Mouse (Mus musculus) stomach, embryonic 14.5 days (tissue): ENCODE measurements at regions not wholly inside any gene's neighbourhood (a gene's known extent, or its start where the extent isn't known, plus 50 kb on each side); places are given as distances from the start of the nearest gene placed in this dataset.

ENCODE experiments used
- ATAC-seq: fragments of 200-750 bp; cut with Nextera tagmentation; 2 replicates; pipeline ENCODE4 v1.8.0; 2017; ENCODE audit warnings: low read depth, moderate TSS enrichment; ENCODE audit not compliant: insufficient number of reproducible peaks, insufficient read depth, low FRiP score
- H3K27ac ChIP-seq: fragments of 300-500 bp; sonication (generic); 2 replicates; pipeline ENCODE4 v1.5.1; 2014; ENCODE audit warnings: mild to moderate bottlenecking, low read length, moderate library complexity, mixed read lengths
- H3K27me3 ChIP-seq: fragments of 300-500 bp; sonication (generic); 2 replicates; pipeline ENCODE4 v1.6.1; 2014; ENCODE audit warnings: low read length, control low read depth, mixed read lengths; ENCODE audit not compliant: control insufficient read depth, insufficient read depth
- H3K36me3 ChIP-seq: fragments of 300-500 bp; sonication (generic); 2 replicates; pipeline ENCODE4 v1.6.1; 2014; ENCODE audit warnings: mild to moderate bottlenecking, control low read depth, low read length, moderate library complexity, mixed read lengths; ENCODE audit not compliant: control insufficient read depth, insufficient read depth
- H3K4me1 ChIP-seq: fragments of 300-500 bp; sonication (generic); 2 replicates; pipeline ENCODE4 v1.6.1; 2014; ENCODE audit warnings: low read length, control low read depth, mixed read lengths; ENCODE audit not compliant: control insufficient read depth, insufficient read depth
- H3K4me2 ChIP-seq: fragments of 300-500 bp; sonication (generic); replicated peaks from 2 replicates; pipeline ENCODE4 v1.6.1; 2014; ENCODE audit warnings: low read depth, low read length, control low read depth
- H3K4me3 ChIP-seq: fragments of 300-500 bp; sonication (generic); 2 replicates; pipeline ENCODE4 v1.5.1; 2014; ENCODE audit warnings: low read depth, low read length, control low read depth
- H3K9ac ChIP-seq: fragments of 300-500 bp; sonication (generic); replicated peaks from 2 replicates; pipeline ENCODE4 v1.6.1; 2014; ENCODE audit warnings: low read depth, mild to moderate bottlenecking, control low read depth, low read length, moderate library complexity, mixed read lengths
- H3K9me3 ChIP-seq: fragments of 300-500 bp; sonication (generic); 2 replicates; pipeline ENCODE4 v1.6.1; 2016; ENCODE audit warnings: low read depth, low read length, control low read depth; ENCODE audit not compliant: control insufficient read depth
- WGBS: fragments of 180-500 bp; shearing (Covaris S2); extraction: QIAGEN DNeasy Blood & Tissue Kit; methylation state at CpG from one replicate; pipeline ENCODE4 v1.1.7; 2014; 5-methylcytosine and 5-hydroxymethylcytosine counted together

DNA sequence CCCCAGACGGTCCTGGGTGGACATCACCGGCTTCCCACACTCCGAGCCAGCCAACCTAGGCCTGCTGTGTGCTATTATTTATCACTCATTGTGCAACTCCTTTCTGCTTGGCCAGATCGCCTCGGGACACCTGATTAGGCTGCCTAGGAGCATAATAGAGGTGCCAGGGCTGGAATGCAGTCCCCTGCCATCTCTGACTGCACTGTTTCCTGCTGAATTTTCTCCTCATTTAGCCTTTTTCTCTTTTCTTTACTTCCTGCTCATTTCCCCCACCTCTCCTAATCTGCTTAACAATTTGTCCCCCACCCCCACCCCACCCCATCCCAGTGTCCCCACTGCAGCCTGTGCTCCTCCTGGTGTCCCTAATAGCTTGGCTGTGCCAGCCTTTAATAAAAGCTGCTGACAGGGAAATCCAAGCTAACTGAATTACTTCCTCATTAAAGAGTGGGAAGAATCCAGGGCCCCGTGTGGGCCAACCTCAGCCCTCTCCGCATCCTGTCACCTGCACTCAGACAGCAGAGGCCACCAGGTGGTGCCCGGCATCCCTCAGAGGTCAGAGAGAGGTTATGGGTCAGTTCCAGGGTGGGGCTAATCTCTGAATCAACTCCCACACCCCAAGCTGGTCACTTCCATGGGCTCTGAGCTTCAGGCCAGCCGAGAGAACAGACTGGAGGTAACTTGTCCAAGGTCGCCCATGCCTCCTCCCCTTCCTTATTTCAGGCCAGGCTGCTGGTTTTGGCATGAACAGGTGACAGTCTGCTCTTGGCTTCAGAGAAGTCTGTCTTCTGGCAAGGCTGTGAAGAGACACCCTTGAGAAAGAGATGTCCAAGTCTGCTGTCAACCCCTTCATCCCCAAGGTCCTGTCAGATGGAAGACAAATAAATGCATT, 269.3 kb upstream of the Sdk2 start:
- Histone ChIP-seq H3K27ac (peak overlapping the region; percentile 15; the same call in 1 of the 2 replicates), H3K4me3 (no peak overlapping the region), H3K27me3 (no peaks in the 10 kb centered on the region), H3K36me3 (no peaks in the 10 kb centered on the region), H3K9ac (no peak overlapping the region), H3K9me3 (no peaks in the 10 kb centered on the region), H3K4me1 (no peaks in the 10 kb centered on the region), H3K4me2 (no peak overlapping the region)
- ATAC-seq, result no peak
- WGBS, result 52% methylated on average over 10 of the region's 10 CpGs

DNA sequence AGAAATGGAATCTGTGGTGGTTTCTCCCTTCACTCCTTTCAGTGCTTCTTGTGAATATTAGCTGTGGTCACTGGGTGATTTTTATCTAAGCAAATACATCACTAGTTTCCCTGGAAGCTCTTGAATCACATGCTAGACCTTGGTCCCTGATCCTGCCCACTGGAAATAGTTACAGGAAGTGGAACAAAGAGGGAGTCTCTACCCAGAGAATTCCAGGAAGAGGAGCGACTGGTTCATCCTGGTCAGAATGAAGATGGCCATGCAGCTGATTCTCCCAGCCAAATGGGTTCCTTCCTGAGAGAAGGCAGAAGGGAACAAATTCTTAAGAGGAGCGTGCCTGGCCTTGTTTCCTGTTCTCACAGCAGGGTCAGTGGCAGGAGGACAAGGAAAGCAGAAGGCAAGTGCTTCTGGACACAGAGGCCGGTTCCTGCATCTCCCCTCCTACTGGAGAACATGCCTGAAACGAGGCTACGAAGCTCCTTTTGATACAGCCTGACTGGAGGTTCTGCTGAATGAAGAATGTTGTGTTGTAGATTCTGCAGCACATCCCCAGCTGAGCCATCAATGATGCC, 264.8 kb upstream of the Sdk2 start:
- Histone ChIP-seq H3K4me3 (no peak overlapping the region), H3K9me3 (no peaks in the 10 kb centered on the region), H3K27me3 (no peaks in the 10 kb centered on the region), H3K36me3 (no peaks in the 10 kb centered on the region), H3K27ac (no peak overlapping the region), H3K9ac (no peak overlapping the region), H3K4me2 (no peak overlapping the region), H3K4me1 (0 out of 2 replicates have a peak, but pooled peaks cover 3% of the 10 kb centered on the region)
- no peak for ATAC-seq
- 65% methylated on average over 5 of the region's 5 CpGs for WGBS

DNA sequence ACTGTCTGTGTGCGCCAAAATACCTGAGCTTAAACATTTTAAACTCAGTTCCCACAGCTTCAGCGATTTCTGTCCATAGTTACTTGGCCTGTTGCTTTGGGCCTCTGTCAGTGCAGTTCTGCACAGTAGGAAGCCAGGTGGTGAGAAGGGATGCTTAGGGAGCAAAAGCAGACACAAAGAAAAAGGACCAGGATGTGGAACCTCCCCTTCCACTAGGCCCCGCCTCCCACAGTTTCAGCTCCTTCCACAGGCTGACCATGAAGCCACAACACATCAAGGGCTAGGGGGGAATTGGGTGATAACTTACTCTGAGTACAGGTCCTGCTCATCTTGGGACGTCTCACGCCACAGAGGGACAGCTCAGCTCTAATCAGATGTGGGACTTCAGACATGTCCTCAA, 263.5 kb upstream of the Sdk2 start:
- ATAC-seq, result no peak
- 90% methylated on average over 5 of the region's 5 CpGs for WGBS
- 0 out of 2 replicates have a peak, but pooled peaks cover 3% of the 10 kb centered on the region for H3K4me1 ChIP-seq
- no peaks in the 10 kb centered on the region for H3K9me3 ChIP-seq
- no peak overlapping the region for H3K9ac ChIP-seq
- H3K27me3 ChIP-seq, result no peaks in the 10 kb centered on the region
- no peak overlapping the region for H3K4me3 ChIP-seq
- no peak overlapping the region for H3K4me2 ChIP-seq
- no peaks in the 10 kb centered on the region for H3K36me3 ChIP-seq
- no peak overlapping the region for H3K27ac ChIP-seq

DNA sequence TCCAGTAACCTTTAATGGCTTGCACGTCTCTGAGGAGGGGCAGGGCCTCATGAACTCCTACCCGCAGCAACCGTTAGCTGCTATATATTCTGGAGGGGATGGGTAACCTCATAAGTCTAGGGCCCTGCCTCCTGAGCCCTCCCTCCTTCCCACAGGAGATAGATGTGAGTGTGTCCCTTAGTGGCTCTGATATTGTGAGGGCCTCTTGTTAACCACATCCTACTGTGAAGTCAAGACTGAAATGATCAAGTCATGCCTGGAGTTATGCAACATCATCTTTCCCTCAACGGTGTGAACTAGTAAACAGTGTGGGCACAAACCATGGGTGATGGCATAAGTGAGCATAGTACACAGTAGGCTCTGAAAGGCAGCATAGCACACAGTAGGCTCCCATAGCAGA, 255.8 kb upstream of the Sdk2 start:
- H3K4me3 ChIP-seq, result no peak overlapping the region
- H3K4me1 ChIP-seq, result 0 out of 2 replicates have a peak, but pooled peaks cover 3% of the 10 kb centered on the region
- no peak overlapping the region for H3K27ac ChIP-seq
- H3K9ac ChIP-seq, result no peak overlapping the region
- no peaks in the 10 kb centered on the region for H3K27me3 ChIP-seq
- WGBS, result 77% methylated on average over 4 of the region's 4 CpGs
- no peaks in the 10 kb centered on the region for H3K36me3 ChIP-seq
- no peak for ATAC-seq
- no peak overlapping the region for H3K4me2 ChIP-seq
- no peaks in the 10 kb centered on the region for H3K9me3 ChIP-seq

DNA sequence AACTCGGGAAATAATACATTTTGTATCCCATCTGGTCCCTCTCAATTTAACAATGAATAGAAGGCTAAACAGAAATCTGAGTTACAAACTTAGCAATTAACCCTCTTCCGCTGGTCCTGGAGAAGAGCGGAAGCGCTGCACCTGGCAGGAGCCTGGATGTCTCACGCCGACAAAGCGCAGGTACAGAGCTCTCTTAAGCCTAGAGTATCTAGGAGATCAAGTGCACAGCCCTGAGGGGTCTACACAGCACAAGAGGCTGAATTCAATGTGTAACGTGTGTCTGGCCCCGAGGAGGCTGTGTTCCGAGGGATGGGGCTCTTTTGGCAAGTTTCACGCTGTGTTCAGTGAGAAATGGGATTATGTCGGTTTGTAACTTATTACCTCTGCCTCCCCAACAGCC, 255.1 kb upstream of the Sdk2 start:
- 0 out of 2 replicates have a peak, but pooled peaks cover 1% of the 10 kb centered on the region for H3K4me1 ChIP-seq
- ATAC-seq, result no peak
- H3K4me3 ChIP-seq, result no peak overlapping the region
- H3K27ac ChIP-seq, result no peak overlapping the region
- H3K4me2 ChIP-seq, result no peak overlapping the region
- H3K9ac ChIP-seq, result no peak overlapping the region
- WGBS, result 57% methylated on average over 12 of the region's 12 CpGs
- no peaks in the 10 kb centered on the region for H3K36me3 ChIP-seq
- H3K9me3 ChIP-seq, result no peaks in the 10 kb centered on the region
- H3K27me3 ChIP-seq, result no peaks in the 10 kb centered on the region

DNA sequence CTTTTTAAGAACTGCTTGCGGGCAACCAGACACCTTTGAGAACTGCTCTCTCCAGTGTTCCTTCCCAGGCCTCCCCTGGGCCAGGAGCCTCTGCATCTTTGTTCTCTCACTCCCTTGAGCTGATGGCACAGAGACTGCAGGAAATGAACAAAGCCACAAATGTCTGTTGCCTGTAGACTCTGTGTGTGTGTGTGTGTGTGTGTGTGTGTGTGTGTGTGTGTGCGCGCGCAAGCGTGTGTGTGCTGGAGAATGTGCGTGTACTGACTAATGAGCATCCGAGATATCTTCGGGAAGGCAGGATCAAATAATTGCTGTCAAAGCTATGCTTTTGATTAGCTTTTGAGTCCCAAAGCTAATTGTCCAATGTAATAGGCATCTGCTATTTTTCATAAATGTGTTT, 254.7 kb upstream of the Sdk2 start:
- Histone ChIP-seq H3K4me3 (no peak overlapping the region), H3K27me3 (no peaks in the 10 kb centered on the region), H3K4me1 (no peaks in the 10 kb centered on the region), H3K4me2 (no peak overlapping the region), H3K36me3 (no peaks in the 10 kb centered on the region), H3K9me3 (no peaks in the 10 kb centered on the region), H3K9ac (no peak overlapping the region), H3K27ac (no peak overlapping the region)
- WGBS, result 88% methylated on average over 8 of the region's 8 CpGs
- no peak for ATAC-seq

DNA sequence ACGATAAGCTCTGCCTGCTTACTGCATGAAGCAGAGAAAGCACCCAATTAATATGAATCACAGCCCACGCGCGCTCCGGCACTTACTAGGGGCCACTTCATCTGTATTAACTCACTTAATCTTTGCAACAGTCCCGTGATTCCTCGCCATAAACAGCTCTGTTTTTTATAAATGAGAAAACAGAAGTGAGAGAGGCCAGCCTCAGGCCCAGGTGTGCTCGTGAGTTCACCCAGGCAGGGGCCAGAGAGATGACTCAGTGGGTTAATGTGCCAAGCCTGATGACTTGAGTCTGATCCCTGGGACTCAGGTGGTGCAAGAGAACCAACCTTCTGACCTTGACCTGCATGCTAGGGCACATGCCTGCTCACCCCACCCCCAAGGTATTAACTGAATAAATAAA, 248.4 kb upstream of the Sdk2 start:
- no peaks in the 10 kb centered on the region for H3K4me1 ChIP-seq
- H3K27me3 ChIP-seq, result no peaks in the 10 kb centered on the region
- no peak for ATAC-seq
- no peak overlapping the region for H3K9ac ChIP-seq
- H3K9me3 ChIP-seq, result no peaks in the 10 kb centered on the region
- no peak overlapping the region for H3K4me2 ChIP-seq
- H3K27ac ChIP-seq, result no peak overlapping the region
- no peak overlapping the region for H3K4me3 ChIP-seq
- 75% methylated on average over 8 of the region's 8 CpGs for WGBS
- no peaks in the 10 kb centered on the region for H3K36me3 ChIP-seq

DNA sequence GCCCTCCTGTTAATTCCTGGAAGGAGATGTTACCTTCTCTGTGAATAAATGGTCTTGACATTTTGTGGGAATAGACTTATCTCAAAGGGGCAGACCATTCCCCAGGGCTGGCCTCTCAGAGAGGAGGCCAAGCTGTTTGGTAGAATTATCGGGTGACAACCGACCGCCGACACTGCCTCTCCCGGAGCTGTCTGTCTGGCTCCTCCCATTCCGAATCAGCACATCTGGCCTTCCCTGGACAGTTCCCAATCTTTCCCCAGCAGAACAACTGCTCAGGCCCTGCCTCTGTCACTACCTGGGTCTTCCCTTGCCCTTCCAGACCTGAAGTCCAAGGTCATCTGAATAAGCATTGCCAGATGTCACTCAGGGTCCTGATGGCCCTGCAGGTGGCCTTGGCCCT, 246.8 kb upstream of the Sdk2 start:
- H3K4me3 ChIP-seq, result no peak overlapping the region
- no peaks in the 10 kb centered on the region for H3K36me3 ChIP-seq
- H3K27me3 ChIP-seq, result no peaks in the 10 kb centered on the region
- WGBS, result 30% methylated on average over 6 of the region's 6 CpGs
- no peak overlapping the region for H3K4me2 ChIP-seq
- ATAC-seq, result no peak; the same call in 1 of the 2 replicates
- H3K27ac ChIP-seq, result no peak overlapping the region
- H3K9me3 ChIP-seq, result no peaks in the 10 kb centered on the region
- H3K9ac ChIP-seq, result no peak overlapping the region
- no peaks in the 10 kb centered on the region for H3K4me1 ChIP-seq
